Mouse (Mus musculus) megakaryocyte, embryonic 14.5 days (primary cell): ENCODE measurements around the gene Il4i1. TPM values are rescaled to one million over a fixed set of nuclear protein-coding genes. Genes with fewer than 3 reads are reported as not detected.
A peak's percentile ranks its signal among the peaks of the same experiment; 100 is the strongest.

Experiments
- H3K27me3 ChIP-seq: replicated peaks from 2 replicates; pipeline ENCODE3; 2012; ENCODE audit warnings: inconsistent platforms
- H3K36me3 ChIP-seq: replicated peaks from 2 replicates; pipeline ENCODE3; 2012; ENCODE audit warnings: low read length, inconsistent platforms, mixed read lengths
- H3K4me1 ChIP-seq: 2 replicates; pipeline ENCODE4 v1.6.1; 2012; ENCODE audit warnings: inconsistent platforms
- H3K4me3 ChIP-seq: replicated peaks from 2 replicates; pipeline ENCODE3; 2012; ENCODE audit warnings: moderate library complexity, mild to moderate bottlenecking, inconsistent platforms
- H3K9me3 ChIP-seq: 2 replicates; pipeline ENCODE4 v1.6.1; 2012; ENCODE audit warnings: inconsistent platforms
- FLI1 ChIP-seq: IDR thresholded peaks from 2 replicates; pipeline ENCODE4 v1.6.1; 2012; ENCODE audit warnings: low read length, inconsistent platforms, mixed read lengths
- GATA1 ChIP-seq: IDR thresholded peaks from 3 replicates; pipeline ENCODE4 v1.6.1; 2012; ENCODE audit warnings: mixed read lengths, low read length, inconsistent platforms, borderline replicate concordance
- polyA plus RNA-seq: library from polyadenylated mRNA; stranded (reverse); fragments of >175 nt; gene quantifications from 2 replicates; pipeline ENCODE4 v1.2.3, GENCODE M21; 2012; ENCODE audit warnings: low replicate concordance; ENCODE audit not compliant: insufficient read depth

Gene Il4i1
- polyA plus RNA-seq, 1 experiment = 3.0 TPM

DNA sequence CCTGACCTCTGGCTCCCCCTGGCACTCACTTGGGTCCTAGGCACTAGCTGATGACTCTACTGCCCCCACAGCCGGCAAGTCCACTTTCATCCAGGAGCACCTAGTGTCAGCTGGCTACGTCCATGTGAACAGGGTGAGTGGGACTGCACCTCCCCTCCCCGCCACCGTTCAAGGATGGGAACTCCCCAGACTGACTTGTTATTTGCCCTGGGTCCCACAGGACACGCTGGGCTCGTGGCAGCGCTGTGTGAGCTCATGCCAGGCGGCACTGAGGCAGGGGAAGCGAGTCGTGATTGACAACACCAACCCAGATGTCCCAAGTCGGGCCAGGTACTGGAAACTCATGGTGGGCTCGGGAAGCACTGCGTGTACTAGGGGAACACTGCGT is 45.2 kb downstream of the Il4i1 start:
- H3K9me3 ChIP-seq = no peaks in the 10 kb centered on the region
- peaks cover 89% of the 10 kb centered on the region for H3K4me1 ChIP-seq
- peak overlapping the region; percentile 35 for H3K4me3 ChIP-seq
- TF ChIP-seq GATA1 (no peak), FLI1 (no peak)
- H3K27me3 ChIP-seq = no peaks in the 10 kb centered on the region
- H3K36me3 ChIP-seq = peaks cover 75% of the 10 kb centered on the region

GRCm38 (mm10) chr7:44862434-44862833 is 46.2 kb downstream of the Il4i1 start:
- Histone ChIP-seq H3K9me3 (no peaks in the 10 kb centered on the region), H3K36me3 (peaks cover 83% of the 10 kb centered on the region), H3K4me1 (peaks cover 93% of the 10 kb centered on the region), H3K4me3 (no peak overlapping the region), H3K27me3 (no peaks in the 10 kb centered on the region)
- TF ChIP-seq FLI1 (no peak), GATA1 (no peak)

GRCm38 (mm10) chr7:44863210-44863609 is 47.0 kb downstream of the Il4i1 start:
- Histone ChIP-seq H3K36me3 (peaks cover 86% of the 10 kb centered on the region), H3K9me3 (no peaks in the 10 kb centered on the region), H3K4me1 (peaks cover 93% of the 10 kb centered on the region), H3K4me3 (no peak overlapping the region), H3K27me3 (no peaks in the 10 kb centered on the region)
- TF ChIP-seq FLI1 (no peak), GATA1 (no peak)

GRCm38 (mm10) chr7:44863982-44864494 is 47.9 kb downstream of the Il4i1 start:
- Histone ChIP-seq H3K9me3 (no peaks in the 10 kb centered on the region), H3K4me1 (peaks cover 92% of the 10 kb centered on the region), H3K27me3 (no peaks in the 10 kb centered on the region), H3K36me3 (peaks cover 82% of the 10 kb centered on the region), H3K4me3 (no peak overlapping the region)
- TF ChIP-seq FLI1 = no peak
- no peak for TF ChIP-seq GATA1

- Histone ChIP-seq H3K4me1 (peaks cover 86% of the 10 kb centered on the region), H3K36me3 (peaks cover 76% of the 10 kb centered on the region), H3K4me3 (peak overlapping the region; percentile 81), H3K27me3 (no peaks in the 10 kb centered on the region), H3K9me3 (no peaks in the 10 kb centered on the region)
- no peak for TF ChIP-seq FLI1
- no peak for TF ChIP-seq GATA1
Observed at GRCm38 (mm10) chr7:44864595-44865542, 48.7 kb downstream of the Il4i1 start.

DNA sequence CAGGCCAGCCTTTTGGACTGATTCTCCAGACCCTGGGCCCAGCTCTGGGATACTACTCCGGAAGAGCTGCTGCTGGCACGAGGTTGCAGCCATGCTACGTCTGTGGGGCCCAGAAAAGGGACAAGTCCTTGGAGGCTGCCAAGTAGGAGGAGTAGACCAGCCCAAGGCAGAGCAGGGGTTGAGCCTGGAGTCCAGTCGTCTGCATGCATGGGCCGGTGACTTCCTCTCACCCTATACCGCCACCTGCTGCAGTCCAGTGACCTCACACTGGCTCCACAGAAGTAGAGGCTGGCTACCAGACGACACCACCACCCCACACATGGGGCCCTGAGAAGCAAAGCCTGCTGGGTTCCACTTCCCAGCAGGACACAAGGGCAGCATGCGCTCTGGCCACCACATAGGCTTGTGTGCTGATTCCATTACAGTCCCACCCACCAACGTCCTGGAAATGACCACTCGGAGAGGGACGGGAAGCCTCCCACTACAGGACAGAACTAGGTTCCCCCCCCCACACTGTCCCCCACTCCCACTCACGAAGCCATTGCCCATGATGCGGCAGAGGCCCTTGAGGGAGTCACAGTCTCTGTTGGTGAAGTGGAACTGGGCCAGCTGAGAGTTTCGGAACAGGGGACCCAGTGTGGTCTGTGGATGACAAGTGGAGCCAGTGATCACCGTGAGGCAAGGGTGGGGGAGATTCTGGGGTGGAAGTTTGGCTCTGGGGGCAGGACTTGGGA is 50.3 kb downstream of the Il4i1 start:
- H3K4me3 ChIP-seq = peak overlapping the region; percentile 88
- H3K36me3 ChIP-seq = peaks cover 61% of the 10 kb centered on the region
- no peaks in the 10 kb centered on the region for H3K27me3 ChIP-seq
- peaks cover 80% of the 10 kb centered on the region for H3K4me1 ChIP-seq
- no peaks in the 10 kb centered on the region for H3K9me3 ChIP-seq
- TF ChIP-seq GATA1 (no peak), FLI1 (no peak)

DNA sequence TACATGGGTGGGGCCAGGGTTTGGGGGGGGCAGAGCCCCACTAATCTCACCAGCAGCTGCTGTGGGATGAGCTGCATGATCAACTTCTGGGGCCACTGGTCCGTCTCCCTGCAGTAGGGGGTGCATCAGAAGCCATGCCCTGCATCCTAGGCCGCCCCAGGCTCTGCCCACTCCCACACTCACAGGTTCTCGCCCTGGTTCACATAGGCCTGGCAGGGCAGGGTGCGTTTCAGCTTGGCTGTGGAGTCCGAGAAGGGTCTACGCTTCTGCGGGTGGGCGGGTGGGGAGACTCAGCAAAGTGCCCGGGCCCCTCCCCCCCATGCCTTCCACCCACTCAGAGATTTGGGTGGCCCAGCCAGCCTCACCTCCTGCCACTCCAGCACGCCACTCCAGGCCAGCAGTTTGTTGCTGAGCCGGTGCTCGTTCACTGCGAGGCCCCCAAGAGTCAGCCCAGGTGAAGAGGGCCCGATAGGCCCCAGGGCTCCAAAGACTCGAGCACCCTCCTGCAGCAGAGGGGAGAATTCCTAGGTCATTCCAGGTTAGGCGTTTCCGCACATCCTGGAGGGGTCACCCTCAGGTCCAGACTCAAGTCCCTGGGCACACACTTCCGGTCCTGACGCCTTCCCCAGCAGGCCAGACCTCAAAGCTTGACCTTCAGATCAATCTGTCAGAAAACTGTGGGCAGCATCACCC is 51.0 kb downstream of the Il4i1 start:
- no peaks in the 10 kb centered on the region for H3K9me3 ChIP-seq
- H3K4me1 ChIP-seq = peaks cover 72% of the 10 kb centered on the region
- H3K27me3 ChIP-seq = no peaks in the 10 kb centered on the region
- TF ChIP-seq FLI1 (no peak), GATA1 (no peak)
- peak overlapping the region; percentile 88 for H3K4me3 ChIP-seq
- peaks cover 54% of the 10 kb centered on the region for H3K36me3 ChIP-seq

GRCm38 (mm10) chr7:44867802-44868201 is 51.6 kb downstream of the Il4i1 start:
- Histone ChIP-seq H3K4me1 (peaks cover 76% of the 10 kb centered on the region), H3K4me3 (peak overlapping the region; percentile 94), H3K9me3 (no peaks in the 10 kb centered on the region), H3K27me3 (no peaks in the 10 kb centered on the region), H3K36me3 (peaks cover 47% of the 10 kb centered on the region)
- TF ChIP-seq GATA1 (no peak), FLI1 (no peak)

- peaks cover 41% of the 10 kb centered on the region for H3K36me3 ChIP-seq
- peaks cover 71% of the 10 kb centered on the region for H3K4me1 ChIP-seq
- no peak for TF ChIP-seq FLI1
- no peak for TF ChIP-seq GATA1
- H3K4me3 ChIP-seq = peak overlapping the region; percentile 94
- no peaks in the 10 kb centered on the region for H3K27me3 ChIP-seq
- H3K9me3 ChIP-seq = no peaks in the 10 kb centered on the region
Observed at GRCm38 (mm10) chr7:44868465-44868864, 52.3 kb downstream of the Il4i1 start.
